Mouse (Mus musculus): ENCODE results near the gene Myo16. TPM values are rescaled to one million over a fixed set of nuclear protein-coding genes. Genes with fewer than 3 reads are reported as not detected.

Myo16 gene
- polyA plus RNA-seq, 1 experiment from 2014 or later: not detected

- ATAC-seq (ENCODE audit: low read depth): no peak
- DNase-seq: no peak
- Histone ChIP-seq H3K36me3 (no peaks in the 10 kb centered on the region), H3K27ac (no peak overlapping the region), H3K4me1 (replicated peaks) (no peaks in the 10 kb centered on the region), H3K27me3 (no peaks in the 10 kb centered on the region), H3K4me2 (no peak overlapping the region), H3K9me3 (replicated peaks) (no peaks in the 10 kb centered on the region), H3K4me3 (replicated peaks) (no peak overlapping the region), H3K9ac (no peak overlapping the region)
- 59% methylated on average over 4 of the region's 4 CpGs for WGBS (ENCODE audit: insufficient replicate concordance)
Observed at GRCm38 (mm10) chr8:10521463-10521862, 367.8 kb downstream of the Myo16 start.

DNA sequence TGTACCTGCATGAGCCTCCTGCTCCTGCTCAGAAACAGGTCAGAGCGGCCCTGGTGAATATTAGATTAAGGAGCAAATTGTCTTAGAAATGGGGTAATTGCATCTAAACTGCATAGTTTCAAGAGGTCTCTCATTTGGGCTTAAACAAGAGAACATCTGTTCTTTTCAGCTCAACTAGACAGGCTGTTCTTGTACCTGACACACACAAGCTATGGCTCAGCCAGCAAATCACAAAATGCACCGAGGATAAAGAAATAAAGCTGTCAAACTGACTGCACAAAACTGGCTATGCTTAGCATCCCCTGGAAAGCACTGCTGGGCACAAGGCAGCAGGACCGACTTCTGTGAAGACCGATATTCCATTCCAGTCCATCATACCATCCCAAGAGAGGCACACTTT, 372.0 kb downstream of the Myo16 start:
- DNase-seq: no peak
- Histone ChIP-seq H3K27me3 (no peaks in the 10 kb centered on the region), H3K9me3 (replicated peaks) (no peaks in the 10 kb centered on the region), H3K27ac (no peak overlapping the region), H3K36me3 (no peaks in the 10 kb centered on the region), H3K4me3 (replicated peaks) (no peak overlapping the region), H3K4me2 (no peak overlapping the region), H3K4me1 (replicated peaks) (no peaks in the 10 kb centered on the region), H3K9ac (no peak overlapping the region)
- WGBS (ENCODE audit: insufficient replicate concordance): 69% methylated on average over 4 of the region's 4 CpGs
- no peak for ATAC-seq (ENCODE audit: low read depth)

DNA sequence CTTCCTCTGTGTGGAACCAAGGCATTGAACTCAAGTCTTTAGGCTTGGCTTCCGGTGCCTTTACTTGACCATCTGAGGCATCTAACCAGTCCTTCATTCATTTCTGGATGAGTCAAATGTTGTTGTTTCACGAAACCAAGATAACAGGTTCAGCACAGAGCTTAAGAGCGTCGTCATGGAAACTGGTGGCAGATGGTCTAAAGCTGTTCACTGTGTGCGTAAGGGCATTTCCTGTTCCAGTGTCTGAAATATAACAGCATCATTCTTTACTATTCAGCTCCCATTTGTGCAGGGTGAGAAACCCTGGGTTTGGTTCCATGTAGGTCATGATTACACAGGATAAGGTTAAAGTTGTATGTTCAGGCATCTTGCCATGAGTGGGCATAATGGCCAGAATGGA, 372.9 kb downstream of the Myo16 start:
- Histone ChIP-seq H3K4me3 (replicated peaks) (no peak overlapping the region), H3K9me3 (replicated peaks) (no peaks in the 10 kb centered on the region), H3K36me3 (no peaks in the 10 kb centered on the region), H3K27ac (no peak overlapping the region), H3K4me1 (replicated peaks) (no peaks in the 10 kb centered on the region), H3K27me3 (no peaks in the 10 kb centered on the region), H3K4me2 (no peak overlapping the region), H3K9ac (no peak overlapping the region)
- WGBS (ENCODE audit: insufficient replicate concordance): 72% methylated on average over 5 of the region's 5 CpGs
- ATAC-seq (ENCODE audit: low read depth) (no peak), DNase-seq (no peak)

DNA sequence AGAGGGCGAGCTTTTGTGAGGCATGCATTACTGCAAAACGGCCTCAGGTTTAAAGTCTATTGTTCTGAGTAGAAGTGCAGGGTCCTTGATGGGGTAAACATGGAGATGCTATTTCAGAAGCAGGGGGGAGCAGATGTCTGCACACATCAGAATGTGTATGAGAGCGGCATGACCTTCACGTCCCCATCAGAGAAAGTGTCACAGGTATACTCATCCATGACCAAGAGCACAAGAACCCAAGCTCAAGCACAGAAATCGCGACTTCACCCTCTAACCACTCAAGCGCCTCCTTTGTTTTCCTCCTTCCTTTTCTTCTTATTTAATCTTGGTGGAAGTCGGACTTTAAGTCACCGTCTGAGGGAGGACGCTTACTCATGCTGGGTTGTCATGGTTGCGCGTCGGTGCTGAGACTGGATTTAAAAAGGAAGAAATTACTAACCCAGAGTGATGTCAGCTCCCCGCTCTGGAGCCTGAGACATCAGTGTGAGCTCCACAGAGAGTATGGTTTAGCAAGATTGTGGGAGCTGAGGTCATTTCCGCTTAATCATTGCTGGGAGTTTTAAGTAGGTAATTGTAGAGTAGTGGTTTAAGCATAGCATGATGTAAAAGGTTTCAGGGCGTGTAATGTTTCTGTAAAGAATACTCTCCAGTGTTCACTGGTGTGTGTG, 381.0 kb downstream of the Myo16 start:
- Histone ChIP-seq H3K9ac (no peak overlapping the region), H3K4me3 (replicated peaks) (no peak overlapping the region), H3K4me1 (replicated peaks) (no peaks in the 10 kb centered on the region), H3K4me2 (no peak overlapping the region), H3K9me3 (replicated peaks) (no peaks in the 10 kb centered on the region), H3K36me3 (no peaks in the 10 kb centered on the region), H3K27ac (no peak overlapping the region), H3K27me3 (peaks cover 2% of the 10 kb centered on the region; the same call in 1 of the 2 replicates)
- 61% methylated on average over 16 of the region's 16 CpGs for WGBS (ENCODE audit: insufficient replicate concordance)
- ATAC-seq (ENCODE audit: low read depth) (no peak), DNase-seq (no peak)

DNA sequence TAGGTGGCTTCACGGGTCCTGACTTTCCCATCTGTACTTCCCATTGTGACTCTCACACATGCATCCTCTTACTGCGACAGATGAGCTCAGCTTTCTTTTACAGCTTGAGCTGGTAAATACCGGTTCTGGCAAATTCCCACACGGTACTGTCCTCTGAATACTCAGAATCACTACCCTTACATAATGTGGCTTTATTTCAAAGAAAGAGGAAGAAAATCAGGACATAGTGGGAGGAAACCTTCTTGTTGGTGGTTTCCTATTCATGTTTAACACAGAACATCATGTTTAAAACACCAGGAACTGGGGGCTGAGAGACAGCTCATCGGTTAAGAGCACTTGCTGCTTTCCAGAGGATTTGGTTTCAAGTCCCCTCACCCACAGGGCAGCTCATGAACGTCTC, 384.6 kb downstream of the Myo16 start:
- ATAC-seq (ENCODE audit: low read depth): no peak
- Histone ChIP-seq H3K4me1 (replicated peaks) (no peaks in the 10 kb centered on the region), H3K9ac (no peak overlapping the region), H3K4me2 (no peak overlapping the region), H3K4me3 (replicated peaks) (no peak overlapping the region), H3K27ac (no peak overlapping the region), H3K9me3 (replicated peaks) (no peaks in the 10 kb centered on the region), H3K36me3 (no peaks in the 10 kb centered on the region), H3K27me3 (peaks cover 3% of the 10 kb centered on the region; the same call in 1 of the 2 replicates)
- WGBS (ENCODE audit: insufficient replicate concordance): 28% methylated on average over 6 of the region's 6 CpGs
- DNase-seq: no peak

GRCm38 (mm10) chr8:10539665-10540064, 386.0 kb downstream of the Myo16 start:
- Histone ChIP-seq H3K9ac (no peak overlapping the region), H3K27ac (no peak overlapping the region), H3K4me2 (no peak overlapping the region), H3K36me3 (no peaks in the 10 kb centered on the region), H3K27me3 (peaks cover 3% of the 10 kb centered on the region; the same call in 1 of the 2 replicates), H3K4me1 (replicated peaks) (no peaks in the 10 kb centered on the region), H3K9me3 (replicated peaks) (peaks cover 4% of the 10 kb centered on the region; the same call in 1 of the 2 replicates), H3K4me3 (replicated peaks) (no peak overlapping the region)
- 58% methylated on average over 4 of the region's 4 CpGs for WGBS (ENCODE audit: insufficient replicate concordance)
- no peak for ATAC-seq (ENCODE audit: low read depth)
- no peak for DNase-seq

- Histone ChIP-seq H3K36me3 (no peaks in the 10 kb centered on the region), H3K27ac (no peak overlapping the region), H3K27me3 (no peaks in the 10 kb centered on the region), H3K9ac (no peak overlapping the region), H3K4me3 (replicated peaks) (no peak overlapping the region), H3K4me1 (replicated peaks) (no peaks in the 10 kb centered on the region), H3K9me3 (replicated peaks) (peaks cover 4% of the 10 kb centered on the region; the same call in 1 of the 2 replicates), H3K4me2 (no peak overlapping the region)
- DNase-seq (no peak), ATAC-seq (ENCODE audit: low read depth) (no peak)
- WGBS (ENCODE audit: insufficient replicate concordance): 67% methylated on average over 3 of the region's 3 CpGs
Observed at GRCm38 (mm10) chr8:10545890-10546289, 392.2 kb downstream of the Myo16 start.

DNA sequence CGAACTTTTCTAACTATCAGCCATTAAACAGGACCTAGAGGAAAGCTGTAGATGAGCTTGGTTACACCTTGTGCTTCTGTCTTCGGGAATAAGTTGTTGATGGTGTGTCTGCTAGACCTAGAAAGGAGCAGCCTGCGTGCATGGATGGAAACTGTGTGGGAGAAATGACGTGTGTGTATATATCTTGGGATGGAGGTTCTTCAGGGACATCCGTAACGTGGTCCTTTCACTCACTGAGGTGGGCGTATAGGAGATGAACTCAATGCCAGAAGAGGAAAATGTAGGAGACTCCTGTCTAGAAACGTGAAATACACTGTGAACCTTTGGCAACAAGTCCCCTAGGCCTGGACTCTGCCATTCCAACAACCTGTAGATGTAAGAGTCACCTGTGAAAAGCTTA, 392.8 kb downstream of the Myo16 start:
- 64% methylated on average over 8 of the region's 8 CpGs for WGBS (ENCODE audit: insufficient replicate concordance)

DNA sequence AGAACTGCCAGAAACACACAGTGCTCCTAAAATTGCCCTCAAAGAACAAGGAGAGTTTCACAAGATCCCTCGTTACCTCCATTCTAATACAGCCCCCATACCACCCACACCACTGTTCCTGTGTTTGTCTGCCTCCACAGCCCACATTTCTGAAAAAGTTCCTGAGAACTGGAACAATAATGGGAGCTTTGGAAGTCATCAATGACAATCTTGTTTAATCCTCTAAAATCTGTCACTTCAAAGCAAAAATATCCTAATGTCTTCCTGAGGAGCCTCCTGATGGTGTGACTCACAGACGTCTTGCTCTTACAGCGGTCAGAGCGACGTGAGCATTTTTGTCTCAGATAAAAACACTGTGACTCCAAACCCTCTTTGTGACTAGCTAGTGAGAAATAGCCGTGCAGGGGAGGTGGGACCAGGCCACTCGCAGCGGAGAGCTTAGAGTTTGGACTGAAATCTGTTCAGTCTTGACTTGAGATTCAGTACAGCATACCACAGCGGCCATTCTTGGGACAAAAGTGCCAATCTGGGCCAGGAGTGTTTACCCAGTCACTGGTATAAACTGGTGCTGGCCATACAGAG, 394.4 kb downstream of the Myo16 start:
- no peaks in the 10 kb centered on the region for H3K4me1 ChIP-seq (replicated peaks)
- WGBS (ENCODE audit: insufficient replicate concordance): 63% methylated on average over 9 of the region's 9 CpGs
- no peak overlapping the region for H3K4me2 ChIP-seq
- H3K27me3 ChIP-seq: no peaks in the 10 kb centered on the region
- DNase-seq (no peak), ATAC-seq (ENCODE audit: low read depth) (no peak)
- H3K27ac ChIP-seq: no peak overlapping the region
- H3K36me3 ChIP-seq: no peaks in the 10 kb centered on the region
- H3K9ac ChIP-seq: no peak overlapping the region
- peaks cover 4% of the 10 kb centered on the region; the same call in 1 of the 2 replicates for H3K9me3 ChIP-seq (replicated peaks)
- H3K4me3 ChIP-seq (replicated peaks): no peak overlapping the region

More for the DNA sequence above, 392.8 kb downstream of the Myo16 start:
- no peaks in the 10 kb centered on the region for H3K27me3 ChIP-seq
- peaks cover 4% of the 10 kb centered on the region; the same call in 1 of the 2 replicates for H3K9me3 ChIP-seq (replicated peaks)
- ATAC-seq (ENCODE audit: low read depth): no peak
- H3K4me2 ChIP-seq: no peak overlapping the region
- no peak for DNase-seq
- H3K4me3 ChIP-seq (replicated peaks): no peak overlapping the region
- no peak overlapping the region for H3K27ac ChIP-seq
- H3K36me3 ChIP-seq: no peaks in the 10 kb centered on the region
- no peaks in the 10 kb centered on the region for H3K4me1 ChIP-seq (replicated peaks)
- no peak overlapping the region for H3K9ac ChIP-seq

DNA sequence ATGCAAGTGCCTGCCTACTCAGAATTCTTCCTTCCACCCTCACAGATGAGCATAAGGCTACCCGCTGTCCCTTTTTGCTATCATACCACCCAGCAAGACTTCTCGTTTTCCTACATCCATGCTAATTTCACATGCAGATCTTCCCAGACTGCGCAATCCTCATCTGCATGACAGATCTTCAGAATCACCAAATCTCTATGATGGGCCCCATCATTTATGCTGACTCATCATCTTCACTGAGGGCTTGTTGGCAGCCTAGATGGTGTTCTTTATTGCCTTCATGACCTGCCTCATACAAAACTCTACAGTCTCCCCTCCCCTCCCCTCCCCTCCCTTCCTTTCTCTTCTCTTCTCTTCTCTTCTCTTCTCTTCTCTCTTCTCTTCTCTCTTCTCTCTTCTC, 395.7 kb downstream of the Myo16 start:
- no peaks in the 10 kb centered on the region for H3K36me3 ChIP-seq
- WGBS (ENCODE audit: insufficient replicate concordance): 72% methylated on average over 3 of the region's 3 CpGs
- H3K4me2 ChIP-seq: no peak overlapping the region
- ATAC-seq (ENCODE audit: low read depth) (no peak), DNase-seq (no peak)
- H3K27me3 ChIP-seq: no peaks in the 10 kb centered on the region
- H3K4me3 ChIP-seq (replicated peaks): no peak overlapping the region
- no peaks in the 10 kb centered on the region for H3K4me1 ChIP-seq (replicated peaks)
- H3K9me3 ChIP-seq (replicated peaks): no peaks in the 10 kb centered on the region
- H3K9ac ChIP-seq: no peak overlapping the region
- H3K27ac ChIP-seq: no peak overlapping the region

DNA sequence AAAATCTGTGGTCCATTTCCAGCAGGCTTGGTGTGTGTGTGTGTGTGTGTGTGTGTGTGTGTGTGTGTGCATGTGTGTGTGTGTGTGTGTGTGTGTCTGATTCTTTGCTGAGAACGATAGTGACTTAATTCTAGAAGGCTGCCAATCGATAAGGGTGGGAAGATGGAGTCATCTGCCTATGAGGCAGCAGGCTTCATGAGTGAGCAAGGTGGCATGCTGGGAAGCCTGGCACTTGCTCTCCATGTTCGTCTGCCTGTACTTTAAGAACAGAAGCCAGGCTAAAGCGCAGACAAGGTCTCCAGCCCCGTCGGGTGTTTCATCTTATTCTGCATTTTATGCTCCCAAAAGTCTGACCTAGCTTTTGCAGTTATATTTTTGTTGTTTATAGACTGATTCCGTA, 404.2 kb downstream of the Myo16 start:
- H3K9me3 ChIP-seq (replicated peaks): no peaks in the 10 kb centered on the region
- H3K4me3 ChIP-seq (replicated peaks): no peak overlapping the region
- H3K36me3 ChIP-seq: no peaks in the 10 kb centered on the region
- no peaks in the 10 kb centered on the region for H3K27me3 ChIP-seq
- H3K4me2 ChIP-seq: no peak overlapping the region
- H3K4me1 ChIP-seq (replicated peaks): no peaks in the 10 kb centered on the region
- 67% methylated on average over 7 of the region's 7 CpGs for WGBS (ENCODE audit: insufficient replicate concordance)
- H3K9ac ChIP-seq: no peak overlapping the region
- no peak for DNase-seq
- no peak overlapping the region for H3K27ac ChIP-seq
- no peak for ATAC-seq (ENCODE audit: low read depth)

DNA sequence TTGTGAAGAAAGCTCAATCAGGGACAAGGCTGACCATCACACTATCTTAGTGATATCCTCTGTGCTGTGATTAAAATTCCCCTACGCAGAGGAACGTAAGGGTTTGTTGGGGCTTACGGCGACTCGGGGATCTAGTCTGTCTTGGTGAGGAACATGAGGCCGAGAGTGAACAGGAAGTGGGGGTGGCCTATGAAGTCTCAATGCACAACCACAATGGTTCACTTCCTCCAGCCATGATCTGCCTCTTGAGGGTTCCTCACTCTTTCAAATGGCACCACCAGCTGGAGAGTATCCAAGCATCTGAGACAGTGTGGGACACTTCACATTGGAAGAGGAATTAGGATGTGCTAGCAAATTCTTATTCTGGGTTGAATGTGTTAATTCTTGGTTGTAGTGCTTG, 405.8 kb downstream of the Myo16 start:
- Histone ChIP-seq H3K4me2 (no peak overlapping the region), H3K4me1 (replicated peaks) (no peaks in the 10 kb centered on the region), H3K9ac (no peak overlapping the region), H3K4me3 (replicated peaks) (no peak overlapping the region), H3K9me3 (replicated peaks) (no peaks in the 10 kb centered on the region), H3K27me3 (no peaks in the 10 kb centered on the region), H3K27ac (no peak overlapping the region), H3K36me3 (no peaks in the 10 kb centered on the region)
- 57% methylated on average over 6 of the region's 6 CpGs for WGBS (ENCODE audit: insufficient replicate concordance)
- DNase-seq (no peak), ATAC-seq (ENCODE audit: low read depth) (no peak)
